Mouse (Mus musculus): ENCODE results near the gene Mex3d.

The Mex3d gene

DNA sequence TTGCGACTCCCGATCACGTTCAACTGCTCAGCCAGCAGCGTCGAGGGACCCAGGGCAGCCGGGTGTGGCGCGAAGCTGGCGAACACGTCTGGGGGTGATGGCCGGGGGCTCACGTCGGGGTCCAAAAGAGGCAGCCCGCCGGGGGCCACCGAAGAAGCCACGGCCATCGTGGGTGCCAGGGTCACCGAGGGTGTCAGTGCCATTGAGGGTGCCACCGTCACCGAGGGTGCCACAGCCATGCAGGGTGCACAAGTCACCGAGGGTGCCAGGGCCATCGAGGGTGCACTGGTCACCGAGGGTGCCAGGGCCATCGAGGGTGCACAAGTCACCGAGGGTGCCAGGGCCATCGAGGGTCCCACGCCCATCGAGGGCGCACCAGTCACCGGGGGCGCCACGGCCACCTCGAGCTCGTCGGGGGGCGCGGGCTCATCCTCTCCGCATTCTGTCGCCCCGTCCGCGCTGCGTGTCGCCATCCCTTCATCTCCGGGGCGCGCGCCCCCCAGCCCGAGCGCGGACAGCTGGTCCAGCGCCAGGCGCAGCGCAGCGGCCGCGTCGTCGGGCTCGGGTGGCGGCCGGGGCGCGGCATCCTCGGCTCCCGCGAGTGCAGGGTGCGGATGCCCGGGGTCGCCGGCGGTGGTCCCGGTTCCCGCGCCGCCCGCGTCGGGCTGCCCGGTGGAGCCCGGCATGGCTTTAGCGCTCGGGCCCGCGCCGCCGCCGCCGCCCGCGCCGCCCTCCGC, 556 bp downstream of the Mex3d start:
- no peak for DNase-seq (ENCODE audit: low spot score)

GRCm38 (mm10) chr10:80385811-80386734, 1.4 kb downstream of the Mex3d start:
- no peak for DNase-seq (ENCODE audit: low spot score)

GRCm38 (mm10) chr10:80385310-80385709, 2.1 kb downstream of the Mex3d start:
- DNase-seq (ENCODE audit: low spot score), result no peak

GRCm38 (mm10) chr10:80384709-80385108, 2.8 kb downstream of the Mex3d start:
- DNase-seq (ENCODE audit: low spot score), result no peak

DNA sequence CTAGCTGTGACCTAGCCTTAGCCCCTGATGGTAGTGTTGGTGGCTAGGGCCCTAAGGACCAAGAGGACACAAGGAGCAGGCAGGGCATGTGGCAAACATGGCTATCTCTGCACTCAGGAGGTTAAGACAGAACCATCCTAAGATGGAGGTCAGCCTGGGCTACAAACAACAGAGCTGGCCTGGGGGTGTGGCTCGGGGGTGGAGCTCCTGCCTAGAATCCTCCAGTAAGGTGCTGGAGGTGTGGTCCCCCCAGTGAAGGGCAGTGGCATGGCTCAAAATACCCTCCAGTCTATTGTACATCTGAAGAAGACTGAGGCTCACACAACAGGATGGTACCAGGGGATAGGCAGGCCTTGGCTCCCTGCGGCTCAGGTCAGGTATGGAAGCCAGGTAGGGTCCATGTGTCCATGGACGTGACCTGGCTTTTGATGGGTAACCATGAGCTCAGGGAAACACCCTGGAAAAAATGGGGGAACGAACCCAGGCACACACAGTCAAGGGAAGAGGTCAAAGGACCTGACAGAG, 3.3 kb downstream of the Mex3d start:
- DNase-seq (ENCODE audit: low spot score), result no peak

GRCm38 (mm10) chr10:80383431-80383830, 4.0 kb downstream of the Mex3d start:
- DNase-seq (ENCODE audit: low spot score), result no peak

DNA sequence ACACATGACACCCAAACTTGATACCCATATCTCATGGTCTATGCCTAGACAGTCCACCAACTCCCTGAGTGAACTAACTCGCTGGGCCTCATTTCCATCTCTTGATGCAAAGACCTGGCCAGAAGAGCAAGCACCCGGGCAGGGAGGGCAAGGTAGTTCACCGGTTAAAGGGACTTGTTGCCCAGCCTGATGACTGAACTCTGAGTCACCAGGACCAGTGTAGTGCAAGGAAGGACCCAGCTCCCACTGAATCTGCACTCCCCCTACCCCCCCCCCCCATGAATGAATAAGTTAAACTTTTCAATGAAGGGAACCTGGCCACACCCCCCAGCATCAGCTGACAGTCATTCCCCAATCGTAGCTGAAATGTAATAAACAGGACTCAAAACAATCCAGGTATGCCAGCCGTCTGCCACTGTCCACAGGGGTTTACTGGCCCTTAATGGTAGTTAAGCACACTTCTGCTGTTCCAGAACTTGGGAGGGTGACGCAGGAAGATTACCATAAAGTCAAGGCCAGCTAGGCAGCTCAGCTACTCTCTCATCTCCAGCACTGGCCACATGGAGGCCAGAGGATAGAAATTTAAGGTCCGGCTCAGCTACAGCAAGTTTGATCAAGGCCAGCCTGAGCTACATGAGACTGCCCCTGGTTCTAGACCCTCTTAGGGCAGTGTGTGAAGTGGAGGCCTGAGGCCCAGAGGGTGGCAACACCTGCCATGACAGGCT, 4.7 kb downstream of the Mex3d start:
- DNase-seq (ENCODE audit: low spot score), result no peak

GRCm38 (mm10) chr10:80377716-80378115, 9.7 kb downstream of the Mex3d start:
- no peak for DNase-seq (ENCODE audit: low spot score)

- DNase-seq (ENCODE audit: low spot score), result peak; percentile 82
Measured at GRCm38 (mm10) chr10:80376160-80376559, 11.3 kb downstream of the Mex3d start.

GRCm38 (mm10) chr10:80374063-80374462, 13.4 kb downstream of the Mex3d start:
- DNase-seq (ENCODE audit: low spot score), result no peak

DNA sequence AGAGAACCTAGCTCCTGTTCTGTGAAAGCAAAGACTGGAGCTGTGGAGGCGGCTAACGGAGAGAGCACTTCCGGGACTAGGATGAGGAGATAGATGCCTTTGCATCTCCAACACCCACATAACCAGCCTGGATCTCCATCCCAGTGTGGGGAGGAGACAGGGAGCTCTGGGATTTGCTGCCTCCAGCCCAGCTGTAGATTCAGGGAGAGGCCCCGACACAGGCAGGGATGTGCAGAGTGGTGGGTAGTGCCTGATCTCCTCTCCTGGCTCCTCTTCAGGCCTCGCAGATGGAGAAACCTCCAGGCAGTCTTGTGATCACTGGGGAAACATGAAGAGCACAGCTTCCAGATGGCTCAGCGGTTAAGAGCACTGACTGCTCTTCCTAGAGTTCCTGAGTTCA, 14.8 kb downstream of the Mex3d start:
- no peak for DNase-seq (ENCODE audit: low spot score)

- no peak for DNase-seq (ENCODE audit: low spot score)
Measured at GRCm38 (mm10) chr10:80371983-80372382, 15.5 kb downstream of the Mex3d start.

GRCm38 (mm10) chr10:80371411-80371966, 16.0 kb downstream of the Mex3d start:
- DNase-seq (ENCODE audit: low spot score), result no peak

GRCm38 (mm10) chr10:80369995-80370747, 17.3 kb downstream of the Mex3d start:
- no peak for DNase-seq (ENCODE audit: low spot score)

DNA sequence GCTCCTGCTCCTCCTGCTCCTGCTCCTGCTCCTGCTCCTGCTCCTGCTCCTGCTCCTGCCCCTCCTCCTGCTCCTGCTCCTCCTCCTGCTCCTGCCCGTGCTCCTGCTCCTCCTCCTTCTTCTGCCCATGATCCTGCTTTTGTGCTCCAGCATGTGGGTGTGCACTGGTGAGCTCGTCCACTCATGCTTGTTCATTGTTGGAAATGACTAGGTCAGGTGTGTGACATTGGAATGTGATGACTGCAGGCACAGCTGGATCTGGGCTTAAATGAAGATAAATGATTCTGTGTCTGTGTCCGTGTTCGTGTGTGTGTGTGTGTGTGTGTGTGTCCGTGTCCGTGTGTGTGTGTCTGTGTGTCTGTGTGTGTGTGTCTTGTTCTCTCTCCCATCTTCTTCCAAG, 19.1 kb downstream of the Mex3d start:
- no peak for DNase-seq (ENCODE audit: low spot score)

DNA sequence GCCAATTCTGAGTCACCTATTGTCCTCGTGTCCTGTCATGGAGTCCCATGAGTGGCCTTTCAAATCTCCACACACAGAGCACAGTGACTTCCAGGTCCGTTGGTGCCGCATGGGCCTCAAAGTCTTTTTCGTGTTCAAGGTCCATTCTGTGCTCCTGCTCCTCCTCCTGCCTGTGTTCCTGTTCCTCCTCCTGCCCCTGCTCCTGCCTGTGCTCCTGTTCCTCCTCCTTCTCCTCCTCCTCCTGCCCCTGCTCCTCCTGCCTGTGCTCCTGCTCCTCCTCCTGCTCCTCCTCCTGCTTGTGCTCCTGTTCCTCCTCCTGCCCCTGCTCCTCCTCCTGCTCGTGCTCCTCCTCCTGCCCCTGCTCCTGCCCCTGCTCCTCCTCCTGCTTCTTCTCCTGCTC, 19.5 kb downstream of the Mex3d start:
- DNase-seq (ENCODE audit: low spot score), result no peak

DNA sequence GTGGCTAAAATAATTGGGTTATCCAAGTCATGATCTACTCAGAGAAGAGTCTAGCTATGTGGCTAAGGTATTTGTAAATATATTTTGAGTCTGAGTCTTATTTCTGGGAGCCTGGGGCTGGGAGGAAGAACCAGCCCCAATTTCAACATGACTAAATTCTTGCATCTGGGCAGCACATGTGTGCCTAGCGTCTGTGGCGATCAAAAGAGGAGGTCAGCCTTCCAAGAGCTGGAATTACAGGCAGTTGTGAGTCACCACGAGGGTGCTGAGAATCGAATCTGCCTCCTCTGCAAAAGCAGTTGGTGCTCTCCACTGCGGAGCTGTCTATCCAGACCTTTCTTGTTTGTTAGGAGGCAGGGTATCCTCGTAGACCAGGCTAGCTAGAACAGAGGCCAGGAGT, 21.7 kb downstream of the Mex3d start:
- no peak for DNase-seq (ENCODE audit: low spot score)

GRCm38 (mm10) chr10:80363734-80364133, 23.7 kb downstream of the Mex3d start:
- DNase-seq (ENCODE audit: low spot score), result no peak

- no peak for DNase-seq (ENCODE audit: low spot score)
Measured at GRCm38 (mm10) chr10:80357994-80358639, 29.3 kb downstream of the Mex3d start.

GRCm38 (mm10) chr10:80357336-80357735, 30.1 kb downstream of the Mex3d start:
- no peak for DNase-seq (ENCODE audit: low spot score)

DNA sequence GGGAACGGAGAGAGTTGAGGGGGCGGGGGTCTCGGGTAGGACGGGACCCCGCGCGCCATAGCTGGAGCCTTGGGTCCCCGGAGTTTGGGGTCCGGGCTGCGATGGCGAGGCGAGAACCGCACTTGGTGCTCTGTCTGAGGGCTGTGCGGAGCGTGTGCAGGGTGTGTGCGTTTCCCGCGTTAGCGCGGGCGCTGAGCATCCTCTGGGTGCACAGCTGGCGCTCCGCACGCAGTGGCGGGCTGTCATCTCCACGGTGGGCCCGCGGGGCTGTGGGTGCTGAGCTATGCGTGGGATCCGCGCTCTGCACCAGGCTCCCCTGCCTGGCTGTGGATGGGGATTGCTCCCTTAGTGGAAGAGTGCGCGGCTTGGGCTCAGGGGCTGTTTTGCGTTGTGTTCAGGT, 30.7 kb downstream of the Mex3d start:
- no peak for DNase-seq (ENCODE audit: low spot score)

All from spleen, adult 12 weeks (tissue).